ENCODE assay signal across 8 mouse cellular contexts in genomic region chr19:43832425-43833069, GRCm38 (mm10). TPM values are rescaled to one million over a fixed set of nuclear protein-coding genes. Genes with fewer than 3 reads are reported as not detected.
A peak's percentile ranks its signal among the peaks of the same experiment; 100 is the strongest.
DNase-seq lines count a peak whose midpoint lies in the region; ATAC-seq and TF ChIP-seq lines count a peak whose summit lies in the region.

No protein-coding gene starts in this region.

- 37% methylated on average over 21 of the region's 21 CpGs for WGBS in intestine, postnatal 0 days
- WGBS in intestine, embryonic 15.5 days, result 34% methylated on average over 21 of the region's 21 CpGs
- 29% methylated on average over 21 of the region's 21 CpGs for WGBS in midbrain, embryonic 16.5 days

- no peaks in the 10 kb centered on the region for H3K27me3 ChIP-seq in intestine, postnatal 0 days (replicated peaks; ENCODE audit: control insufficient read depth, insufficient read depth, low read length)
- no peaks in the 10 kb centered on the region for H3K27me3 ChIP-seq in intestine, embryonic 15.5 days (replicated peaks)
- H3K27me3 ChIP-seq in midbrain, embryonic 16.5 days (ENCODE audit: control insufficient read depth, insufficient read depth, low read depth, low read length), result no peaks in the 10 kb centered on the region; the same call in 1 of the 2 replicates

- intact Hi-C loops in left cerebral cortex, postnatal 4 days (cut with DNase I), result loop anchor here (10.0 kb wide), 2 partner anchors 132 to 222 kb away; no protein-coding TSS in a partner anchor

- H3K9ac ChIP-seq in intestine, postnatal 0 days (ENCODE audit: low read depth, low read length), result no peak overlapping the region
- no peak overlapping the region for H3K9ac ChIP-seq in intestine, embryonic 15.5 days
- H3K9ac ChIP-seq in midbrain, embryonic 16.5 days (ENCODE audit: low read depth, low read length), result no peak overlapping the region

- H3K4me3 ChIP-seq in intestine, postnatal 0 days (ENCODE audit: low read depth, low read length), result no peak overlapping the region
- H3K4me3 ChIP-seq in intestine, embryonic 15.5 days (replicated peaks), result no peak overlapping the region
- H3K4me3 ChIP-seq in midbrain, embryonic 16.5 days (ENCODE audit: low read depth, low read length), result no peak overlapping the region

- peak; percentile 58 for DNase-seq in cerebellum, adult 8-10 months
- DNase-seq in frontal cortex, postnatal 25 days (ENCODE audit: low spot score in 2 of 2), result peak; percentile 51 to 64
- peak; percentile 81 for DNase-seq in left cerebral cortex, postnatal 4 days
- DNase-seq in spleen, postnatal 10 days (ENCODE audit: low spot score in 2 of 2), result peak; percentile 33 to 77

- H3K9me3 ChIP-seq in intestine, postnatal 0 days (ENCODE audit: control insufficient read depth), result no peaks in the 10 kb centered on the region
- no peaks in the 10 kb centered on the region for H3K9me3 ChIP-seq in intestine, embryonic 15.5 days
- H3K9me3 ChIP-seq in midbrain, embryonic 16.5 days (replicated peaks; ENCODE audit: control insufficient read depth, low read length, poor library complexity, severe bottlenecking), result no peaks in the 10 kb centered on the region

- TF ChIP-seq CTCF in intestine, postnatal 0 days (IDR thresholded peaks at IDR 0.05; ENCODE audit: low read depth), result peak; percentile 96

- H3K27ac ChIP-seq in intestine, postnatal 0 days (ENCODE audit: low read depth, low read length), result no peak overlapping the region
- H3K27ac ChIP-seq in intestine, embryonic 15.5 days, result no peak overlapping the region
- no peak overlapping the region for H3K27ac ChIP-seq in midbrain, embryonic 16.5 days (ENCODE audit: low read length)

- peaks cover 62% of the 10 kb centered on the region for H3K36me3 ChIP-seq in intestine, postnatal 0 days (ENCODE audit: control insufficient read depth, insufficient read depth)
- no peaks in the 10 kb centered on the region for H3K36me3 ChIP-seq in intestine, embryonic 15.5 days
- H3K36me3 ChIP-seq in midbrain, embryonic 16.5 days (ENCODE audit: control insufficient read depth, insufficient read depth, low read length), result no peaks in the 10 kb centered on the region

- ATAC-seq in intestine, postnatal 0 days, result no peak
- ATAC-seq in intestine, embryonic 15.5 days, result no peak
- ATAC-seq in inflammation-experienced regulatory T-cells, adult 6 months, result peak; percentile 52
- no peak for ATAC-seq in midbrain, embryonic 16.5 days

- no peaks in the 10 kb centered on the region for H3K4me1 ChIP-seq in intestine, postnatal 0 days (replicated peaks; ENCODE audit: control insufficient read depth, insufficient read depth, low read length)
- no peaks in the 10 kb centered on the region for H3K4me1 ChIP-seq in intestine, embryonic 15.5 days (replicated peaks)
- no peaks in the 10 kb centered on the region for H3K4me1 ChIP-seq in midbrain, embryonic 16.5 days (ENCODE audit: control insufficient read depth, insufficient read depth, low read length)

- H3K4me2 ChIP-seq in intestine, postnatal 0 days (replicated peaks; ENCODE audit: low read depth), result no peak overlapping the region
- H3K4me2 ChIP-seq in intestine, embryonic 15.5 days (replicated peaks), result no peak overlapping the region
- peak overlapping the region; percentile 32 for H3K4me2 ChIP-seq in midbrain, embryonic 16.5 days (ENCODE audit: low read length)

RNA-seq across cellular contexts. Expression of gene Abcc2, which starts 50.6 kb away (rescaled TPM):
- 90.5 and 129 TPM in 2 replicates for polyA plus RNA-seq in intestine, postnatal 0 days (2015; fragmentation: Nextera tagmentation; extraction: Ambion mirVana)
- polyA plus RNA-seq in intestine, embryonic 15.5 days (2015; fragmentation: Nextera tagmentation; extraction: Ambion mirVana), result 16.7 and 24.3 TPM in 2 replicates
- polyA plus RNA-seq in inflammation-experienced regulatory T-cells, adult 6 months (2017; shearing (Covaris generic)), result not detected
- total RNA-seq in left cerebral cortex, postnatal 4 days (2021), result under 1 TPM; 0.26 to 0.28 TPM
- 0.04 and 0.11 TPM in 2 replicates for polyA plus RNA-seq in midbrain, embryonic 16.5 days (2015; fragmentation: Nextera tagmentation; extraction: Ambion mirVana)

Comparison
In these comparisons a context has a peak if more than half of its experiments do, and no peak if none do; other contexts are left out.
1. RNA of gene Abcc2, which starts 50.6 kb away (polyA plus RNA-seq): 90.5 to 129 TPM in intestine, postnatal 0 days and 16.7 to 24.3 TPM in intestine, embryonic 15.5 days; 0.04 to 0.11 TPM in midbrain, embryonic 16.5 days and not detected in inflammation-experienced regulatory T-cells, adult 6 months; every median in the first group is over 10 times any median in the second.
2. Peak in every context shown above with its lines, with median percentiles within 50 percentile points of each other: DNase-seq.